Mouse (Mus musculus) lung, adult 2 months (tissue): Measurements from ENCODE around the gene Fbxo31.

ENCODE experiments used
- CTCF ChIP-seq: fragments of 200-500 bp; IDR thresholded peaks from 2 replicates; pipeline ENCODE4 v1.5.1; 2011; ENCODE audit warnings: mild to moderate bottlenecking, low read length, control low read depth; ENCODE audit not compliant: insufficient read depth
- POLR2A ChIP-seq: fragments of 200-500 bp; IDR thresholded peaks from 2 replicates; pipeline ENCODE4 v1.6.1; 2011; ENCODE audit warnings: low read depth, mild to moderate bottlenecking, control low read depth, low read length, borderline replicate concordance; ENCODE audit errors: extremely low read depth

GRCm38 (mm10) chr8:121602411-121602810 lies 23.8 kb upstream of the Fbxo31 start:
- no peak for TF ChIP-seq CTCF
- TF ChIP-seq POLR2A, result no peak
